Mouse (Mus musculus) right cerebral cortex, adult 2 months (tissue): Measurements from ENCODE around the gene Rpl12.

ENCODE experiments used
- DNase-seq, 2 experiments: peaks; one replicate each; pipeline ENCODE4 v3.0.0; 2021 to 2022; ENCODE audit warnings: low spot score in 2 of 2

The Rpl12 gene

GRCm38 (mm10) chr2:32961192-32961995, at the start of gene Rpl12, which contains the start of gene Lrsam1:
Gene Rpl12, plus strand, starts transcription at chr2:32961559.
Gene Lrsam1, minus strand, starts transcription at chr2:32961614.
- peak; percentile 94 for DNase-seq

- DNase-seq = no peak
Observed at GRCm38 (mm10) chr2:32911639-32912182, 49.6 kb upstream of the Rpl12 start.

GRCm38 (mm10) chr2:32912210-32912804, 49.1 kb upstream of the Rpl12 start:
- peak; percentile 86 to 87 for DNase-seq

GRCm38 (mm10) chr2:32914362-32914761, 47.0 kb upstream of the Rpl12 start:
- no peak for DNase-seq

GRCm38 (mm10) chr2:32914896-32915295, 46.5 kb upstream of the Rpl12 start:
- DNase-seq = no peak

GRCm38 (mm10) chr2:32917526-32917925, 43.8 kb upstream of the Rpl12 start:
- DNase-seq = peak; percentile 82 to 83

- no peak for DNase-seq
Observed at GRCm38 (mm10) chr2:32918391-32918790, 43.0 kb upstream of the Rpl12 start.

GRCm38 (mm10) chr2:32921235-32921634, 40.1 kb upstream of the Rpl12 start:
- no peak for DNase-seq

- DNase-seq = no peak
Observed at GRCm38 (mm10) chr2:32921801-32922380, 39.5 kb upstream of the Rpl12 start.

- no peak for DNase-seq
Observed at GRCm38 (mm10) chr2:32922564-32922963, 38.8 kb upstream of the Rpl12 start.

- DNase-seq = no peak
Observed at GRCm38 (mm10) chr2:32923551-32924250, 37.7 kb upstream of the Rpl12 start.

- no peak for DNase-seq
Observed at GRCm38 (mm10) chr2:32924306-32924844, 37.0 kb upstream of the Rpl12 start.

GRCm38 (mm10) chr2:32926330-32927075, 34.9 kb upstream of the Rpl12 start:
- DNase-seq = no peak

GRCm38 (mm10) chr2:32927624-32928234, 33.6 kb upstream of the Rpl12 start:
- no peak for DNase-seq

GRCm38 (mm10) chr2:32928235-32928946, 33.0 kb upstream of the Rpl12 start:
- DNase-seq = peak; percentile 77 to 82

- DNase-seq = no peak
Observed at GRCm38 (mm10) chr2:32928947-32929829, 32.2 kb upstream of the Rpl12 start.

GRCm38 (mm10) chr2:32931730-32932129, 29.6 kb upstream of the Rpl12 start:
- DNase-seq = no peak

GRCm38 (mm10) chr2:32938741-32939140, 22.6 kb upstream of the Rpl12 start:
- no peak for DNase-seq

GRCm38 (mm10) chr2:32939418-32939817, 21.9 kb upstream of the Rpl12 start:
- DNase-seq = peak in 1 of 2 experiments; percentile 58
